ENCODE assay signal across 5 mouse cellular contexts in the genomic region with DNA sequence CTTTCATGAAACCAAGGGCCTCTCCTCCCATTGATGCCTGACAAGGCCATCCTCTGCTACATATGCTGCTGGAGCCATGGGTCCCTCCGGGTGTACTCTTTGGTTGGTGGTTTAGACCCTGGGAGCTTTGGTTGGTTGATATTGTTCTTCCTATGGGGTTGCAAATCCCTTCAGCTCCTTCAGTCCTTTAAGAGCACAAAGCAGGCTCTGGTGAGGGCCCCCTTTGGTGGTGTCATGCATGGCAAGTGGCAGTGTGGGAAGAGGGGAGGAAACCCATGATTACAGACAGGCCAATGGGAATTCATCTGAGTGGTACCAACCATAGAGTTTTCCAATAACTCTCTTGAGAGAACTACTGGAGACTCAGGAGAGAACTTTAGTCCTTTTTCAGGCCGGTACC.
DNase-seq lines count a peak whose midpoint lies in the region; ATAC-seq and TF ChIP-seq lines count a peak whose summit lies in the region.
"Not testable (repeated sequence)": the region's sequence is repeated elsewhere in the genome, so short reads cannot be mapped to it uniquely, and the experiment has no call there.

No protein-coding gene starts in this region.

- peaks cover 13% of the 10 kb centered on the region for H3K9me3 ChIP-seq in E14TG2a.4 (ENCODE audit: low read length)
- not testable (repeated sequence) for H3K9me3 ChIP-seq in forebrain, embryonic 10.5 days; limb, embryonic 10.5 days (replicated peaks); midbrain, embryonic 11.5 days (ENCODE audit: control insufficient read depth, low read length)

- peaks cover 25% of the 10 kb centered on the region for H3K4me1 ChIP-seq in E14TG2a.4 (replicated peaks; ENCODE audit: low read depth, low read length)
- peaks cover 38% of the 10 kb centered on the region for H3K4me1 ChIP-seq in forebrain, embryonic 10.5 days
- H3K4me1 ChIP-seq in limb, embryonic 10.5 days, result peaks cover 16% of the 10 kb centered on the region
- H3K4me1 ChIP-seq in midbrain, embryonic 11.5 days (ENCODE audit: control insufficient read depth, insufficient read depth, low read length), result not testable (repeated sequence)

- not testable (repeated sequence) for ATAC-seq in midbrain, embryonic 11.5 days (ENCODE audit: low FRiP score)

- peaks cover 15% of the 10 kb centered on the region for H3K27me3 ChIP-seq in E14TG2a.4 (ENCODE audit: insufficient read depth, low read length)
- H3K27me3 ChIP-seq in forebrain, embryonic 10.5 days (ENCODE audit: poor library complexity, severe bottlenecking), result peaks cover 40% of the 10 kb centered on the region
- not testable (repeated sequence) for H3K27me3 ChIP-seq in limb, embryonic 10.5 days (ENCODE audit: low read depth, poor library complexity, severe bottlenecking); midbrain, embryonic 11.5 days (ENCODE audit: control insufficient read depth, insufficient read depth, low read length)

- H3K9ac ChIP-seq in midbrain, embryonic 11.5 days (ENCODE audit: low read length), result not testable (repeated sequence)

- peak; percentile 40 for DNase-seq in ZHBTc4 (ENCODE audit: low read depth, low spot score)
- DNase-seq in forebrain, embryonic 10.5 days (ENCODE audit: extremely low spot score, low spot score), result not testable (repeated sequence)
- peak; percentile 25 for DNase-seq in limb, embryonic 10.5 days (ENCODE audit: low spot score)
- peak; percentile 77 for DNase-seq in midbrain, embryonic 11.5 days (ENCODE audit: low spot score, missing footprints)

- H3K4me3 ChIP-seq in E14TG2a.4 (replicated peaks; ENCODE audit: low read length); forebrain, embryonic 10.5 days; limb, embryonic 10.5 days; midbrain, embryonic 11.5 days (ENCODE audit: low read depth, low read length): not testable (repeated sequence)

- TF ChIP-seq CTCF in E14TG2a.4 (conservative IDR thresholded peaks at IDR 0.05; ENCODE audit: low read length), result 0 out of 2 replicates have a peak, but pooled peaks have one; percentile 7

- H3K36me3 ChIP-seq in E14TG2a.4 (ENCODE audit: insufficient read depth, low read length); forebrain, embryonic 10.5 days (replicated peaks); limb, embryonic 10.5 days; midbrain, embryonic 11.5 days (ENCODE audit: control insufficient read depth, insufficient read depth, low read length): not testable (repeated sequence)

- H3K27ac ChIP-seq in forebrain, embryonic 10.5 days, result 0 out of 2 replicates have a peak overlapping the region, but pooled peaks have one; percentile 30
- H3K27ac ChIP-seq in limb, embryonic 10.5 days; midbrain, embryonic 11.5 days (ENCODE audit: low read depth, low read length): not testable (repeated sequence)

- not testable (repeated sequence) for H3K4me2 ChIP-seq in midbrain, embryonic 11.5 days

- 78% methylated on average over 2 of the region's 2 CpGs for WGBS in forebrain, embryonic 10.5 days
- 86% methylated on average over 2 of the region's 2 CpGs for WGBS in limb, embryonic 10.5 days
- WGBS in midbrain, embryonic 11.5 days, result 71% methylated on average over 2 of the region's 2 CpGs
